Mouse (Mus musculus) forebrain, embryonic 16.5 days (tissue): ENCODE results near the gene Ttc12. TPM values are rescaled to one million over a fixed set of nuclear protein-coding genes. Genes with fewer than 3 reads are reported as not detected.

ENCODE experiments used
- ATAC-seq: fragments of 200-750 bp; cut with Nextera tagmentation; 2 replicates; pipeline ENCODE4 v1.8.0; 2017; ENCODE audit warnings: mild to moderate bottlenecking, moderate library complexity
- H3K27ac ChIP-seq: fragments of 300-500 bp; sonication (generic); 2 replicates; pipeline ENCODE4 v1.5.1; 2014; ENCODE audit warnings: low read length, control low read depth
- H3K27me3 ChIP-seq: fragments of 300-500 bp; sonication (generic); replicated peaks from 2 replicates; pipeline ENCODE4 v1.6.1; 2014; ENCODE audit warnings: low read length; ENCODE audit not compliant: control insufficient read depth, insufficient read depth
- H3K36me3 ChIP-seq: fragments of 300-500 bp; sonication (generic); 2 replicates; pipeline ENCODE4 v1.6.1; 2014; ENCODE audit not compliant: control insufficient read depth, insufficient read depth
- H3K4me1 ChIP-seq: fragments of 300-500 bp; sonication (generic); replicated peaks from 2 replicates; pipeline ENCODE4 v1.6.1; 2014; ENCODE audit warnings: low read length; ENCODE audit not compliant: control insufficient read depth, insufficient read depth
- H3K4me2 ChIP-seq: fragments of 300-500 bp; sonication (generic); 2 replicates; pipeline ENCODE4 v1.6.1; 2014; ENCODE audit warnings: mild to moderate bottlenecking, low read length, control low read depth
- H3K4me3 ChIP-seq: fragments of 300-500 bp; sonication (generic); replicated peaks from 2 replicates; pipeline ENCODE4 v1.5.1; 2014; ENCODE audit warnings: mild to moderate bottlenecking, low read length, control low read depth
- H3K9ac ChIP-seq: fragments of 300-500 bp; sonication (generic); replicated peaks from 2 replicates; pipeline ENCODE4 v1.6.1; 2014; ENCODE audit warnings: low read depth, low read length, control low read depth
- H3K9me3 ChIP-seq: fragments of 300-500 bp; sonication (generic); 2 replicates; pipeline ENCODE4 v1.6.1; 2016; ENCODE audit warnings: low read length; ENCODE audit not compliant: control insufficient read depth
- WGBS: fragments of 180-500 bp; shearing (Covaris S2); extraction: QIAGEN DNeasy Blood & Tissue Kit; methylation state at CpG from one replicate; pipeline ENCODE4 v1.1.7; 2014; 5-methylcytosine and 5-hydroxymethylcytosine counted together
- polyA plus RNA-seq: library from polyadenylated mRNA; unstranded; fragments of >200 nt; fragmentation: Nextera tagmentation; extraction: Ambion mirVana; gene quantifications from 2 replicates; pipeline ENCODE4 v1.2.1, GENCODE M21; 2015

The Ttc12 gene
- polyA plus RNA-seq = 1.0 and 1.4 TPM in 2 replicates

- Histone ChIP-seq H3K27ac (no peak within 1 kb of the TSS), H3K9me3 (no peaks in the 10 kb centered on the region), H3K36me3 (no peaks in the 10 kb centered on the region), H3K27me3 (no peaks in the 10 kb centered on the region), H3K4me2 (peak within 1 kb of the TSS; percentile 80), H3K4me3 (peak within 1 kb of the TSS; percentile 46), H3K4me1 (peaks cover 22% of the 10 kb centered on the region), H3K9ac (peak within 1 kb of the TSS; percentile 49)
- peak; percentile 80 for ATAC-seq
- under 1% methylated on average over 18 of the region's 18 CpGs for WGBS
Measured at GRCm38 (mm10) chr9:49485892-49486311, at the start of gene Ttc12. Gene Ttc12 (minus strand): TSS chr9:49486225.

DNA sequence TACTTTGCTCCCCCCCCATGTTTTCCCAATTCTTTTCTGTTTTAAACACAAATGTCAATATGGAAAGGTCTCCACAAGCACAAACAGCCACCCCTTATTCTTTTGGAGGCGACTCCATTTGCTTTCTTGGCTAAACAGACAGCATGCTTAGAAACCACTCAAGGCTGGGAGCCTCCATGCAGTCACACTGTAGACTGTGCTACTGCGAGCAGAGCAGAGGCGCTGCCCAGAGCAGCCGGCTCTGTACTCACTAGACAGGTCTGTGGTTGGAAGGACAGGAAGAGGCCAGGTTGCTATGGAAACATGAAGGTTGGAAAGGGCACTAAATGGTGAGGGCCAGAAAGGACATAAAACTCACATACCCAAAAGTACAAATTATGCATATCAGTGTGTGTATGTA, 48.9 kb upstream of the Ttc12 start:
- no peak overlapping the region for H3K9ac ChIP-seq
- no peak overlapping the region for H3K27ac ChIP-seq
- WGBS = 38% methylated on average over 4 of the region's 4 CpGs
- H3K4me1 ChIP-seq = peaks cover 19% of the 10 kb centered on the region; the same call in 1 of the 2 replicates
- H3K36me3 ChIP-seq = no peaks in the 10 kb centered on the region; the same call in 1 of the 2 replicates
- no peak overlapping the region for H3K4me3 ChIP-seq
- no peaks in the 10 kb centered on the region for H3K27me3 ChIP-seq
- H3K4me2 ChIP-seq = no peak overlapping the region
- H3K9me3 ChIP-seq = no peaks in the 10 kb centered on the region
- ATAC-seq = no peak

DNA sequence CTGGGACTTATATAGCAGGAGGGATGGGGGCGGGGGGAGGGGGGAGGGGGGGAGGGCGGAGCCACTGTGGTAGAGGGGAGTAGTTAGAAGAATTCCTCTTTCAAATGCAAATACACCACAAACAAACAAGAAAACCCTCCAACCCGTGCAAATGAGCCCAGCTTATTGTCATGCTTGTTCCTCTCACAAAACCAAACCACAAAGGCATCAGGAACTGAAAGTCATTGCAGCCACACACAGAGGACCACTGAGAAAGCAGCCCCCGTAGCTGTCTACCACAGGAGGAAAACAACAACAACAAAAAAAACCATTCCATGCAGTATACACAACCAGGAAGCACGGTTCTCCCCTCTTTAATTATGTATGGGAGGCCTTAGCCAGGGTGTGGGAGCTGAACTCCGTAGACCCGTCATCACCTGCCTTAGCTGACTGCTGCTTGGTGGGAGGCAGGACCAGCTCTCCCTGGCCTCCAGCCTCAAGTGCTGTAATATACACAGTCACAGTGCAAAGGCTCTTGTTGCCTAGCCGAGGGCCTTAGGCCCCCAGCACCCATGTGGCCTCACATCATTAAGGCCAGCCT, 48.0 kb upstream of the Ttc12 start:
- Histone ChIP-seq H3K27ac (peak overlapping the region; percentile 38; the same call in 1 of the 2 replicates), H3K9me3 (no peaks in the 10 kb centered on the region), H3K4me2 (no peak overlapping the region), H3K27me3 (no peaks in the 10 kb centered on the region), H3K36me3 (no peaks in the 10 kb centered on the region; the same call in 1 of the 2 replicates), H3K9ac (no peak overlapping the region), H3K4me3 (no peak overlapping the region), H3K4me1 (peaks cover 19% of the 10 kb centered on the region; the same call in 1 of the 2 replicates)
- peak; percentile 67 for ATAC-seq
- WGBS = 9% methylated on average over 8 of the region's 8 CpGs

- no peak overlapping the region for H3K4me2 ChIP-seq
- no peak overlapping the region for H3K27ac ChIP-seq
- H3K9ac ChIP-seq = no peak overlapping the region
- H3K4me1 ChIP-seq = peaks cover 19% of the 10 kb centered on the region; the same call in 1 of the 2 replicates
- no peak overlapping the region for H3K4me3 ChIP-seq
- H3K36me3 ChIP-seq = no peaks in the 10 kb centered on the region; the same call in 1 of the 2 replicates
- 73% methylated on average over 7 of the region's 7 CpGs for WGBS
- ATAC-seq = no peak
- H3K9me3 ChIP-seq = no peaks in the 10 kb centered on the region
- no peaks in the 10 kb centered on the region for H3K27me3 ChIP-seq
Measured at GRCm38 (mm10) chr9:49533455-49533854, 47.4 kb upstream of the Ttc12 start.

DNA sequence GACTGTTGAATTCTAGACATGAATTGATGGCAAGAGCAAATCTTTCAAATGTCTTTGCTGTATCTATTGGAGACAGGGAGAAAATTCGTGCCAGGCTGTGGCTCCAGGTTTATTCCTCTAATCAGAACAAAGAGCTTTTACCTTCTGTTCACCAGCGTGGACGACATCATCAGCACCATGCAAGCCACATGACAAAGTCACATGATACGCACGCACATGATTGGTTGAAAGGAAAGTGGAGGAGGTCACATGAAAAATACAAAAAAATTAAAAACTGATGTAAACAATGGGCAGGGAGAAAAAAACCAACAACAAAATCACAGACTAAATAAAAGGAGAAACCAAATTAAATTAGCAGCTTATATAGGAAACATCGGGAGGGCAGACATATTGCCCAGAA, 45.8 kb upstream of the Ttc12 start:
- no peaks in the 10 kb centered on the region for H3K27me3 ChIP-seq
- H3K27ac ChIP-seq = no peak overlapping the region
- no peaks in the 10 kb centered on the region for H3K9me3 ChIP-seq
- H3K4me1 ChIP-seq = peaks cover 19% of the 10 kb centered on the region; the same call in 1 of the 2 replicates
- WGBS = 89% methylated on average over 6 of the region's 6 CpGs
- H3K9ac ChIP-seq = no peak overlapping the region
- no peak for ATAC-seq
- no peak overlapping the region for H3K4me3 ChIP-seq
- H3K4me2 ChIP-seq = no peak overlapping the region
- H3K36me3 ChIP-seq = no peaks in the 10 kb centered on the region; the same call in 1 of the 2 replicates

DNA sequence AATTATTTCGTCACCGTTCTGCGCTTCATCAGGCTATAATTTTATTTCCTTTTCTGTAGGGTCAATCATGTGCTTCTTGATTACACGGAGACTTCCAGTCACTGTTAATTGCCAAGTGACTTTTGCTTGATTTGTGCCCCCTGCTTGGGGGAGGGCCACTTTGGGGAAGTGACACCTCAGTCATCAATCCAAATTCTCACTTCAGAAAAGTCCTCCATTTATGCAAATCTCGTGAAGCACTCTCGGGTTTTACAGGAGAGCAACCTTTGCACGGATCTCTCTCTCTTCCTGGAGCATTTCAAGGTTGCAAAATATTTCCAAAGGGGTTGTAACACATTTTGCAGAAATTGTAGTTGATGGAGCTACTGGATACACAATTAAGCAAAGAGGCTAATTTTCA, 45.2 kb upstream of the Ttc12 start:
- no peak overlapping the region for H3K4me3 ChIP-seq
- no peaks in the 10 kb centered on the region for H3K27me3 ChIP-seq
- no peaks in the 10 kb centered on the region for H3K9me3 ChIP-seq
- no peak for ATAC-seq
- WGBS = 59% methylated on average over 7 of the region's 7 CpGs
- peaks cover 2% of the 10 kb centered on the region; the same call in 1 of the 2 replicates for H3K36me3 ChIP-seq
- no peak overlapping the region for H3K4me2 ChIP-seq
- peaks cover 17% of the 10 kb centered on the region; the same call in 1 of the 2 replicates for H3K4me1 ChIP-seq
- H3K27ac ChIP-seq = no peak overlapping the region
- no peak overlapping the region for H3K9ac ChIP-seq

- H3K27ac ChIP-seq = no peak overlapping the region
- no peaks in the 10 kb centered on the region for H3K9me3 ChIP-seq
- no peaks in the 10 kb centered on the region for H3K27me3 ChIP-seq
- ATAC-seq = no peak
- H3K4me2 ChIP-seq = no peak overlapping the region
- H3K36me3 ChIP-seq = peaks cover 2% of the 10 kb centered on the region; the same call in 1 of the 2 replicates
- H3K4me3 ChIP-seq = no peak overlapping the region
- 66% methylated on average over 4 of the region's 4 CpGs for WGBS
- peaks cover 13% of the 10 kb centered on the region; the same call in 1 of the 2 replicates for H3K4me1 ChIP-seq
- no peak overlapping the region for H3K9ac ChIP-seq
Measured at GRCm38 (mm10) chr9:49530739-49531138, 44.7 kb upstream of the Ttc12 start.

GRCm38 (mm10) chr9:49529366-49529959, 43.4 kb upstream of the Ttc12 start:
- Histone ChIP-seq H3K4me2 (no peak overlapping the region), H3K4me3 (no peak overlapping the region), H3K36me3 (peaks cover 2% of the 10 kb centered on the region; the same call in 1 of the 2 replicates), H3K27me3 (no peaks in the 10 kb centered on the region), H3K4me1 (peaks cover 9% of the 10 kb centered on the region; the same call in 1 of the 2 replicates), H3K9me3 (no peaks in the 10 kb centered on the region), H3K9ac (no peak overlapping the region), H3K27ac (no peak overlapping the region)
- ATAC-seq = no peak
- 65% methylated on average over 8 of the region's 8 CpGs for WGBS

DNA sequence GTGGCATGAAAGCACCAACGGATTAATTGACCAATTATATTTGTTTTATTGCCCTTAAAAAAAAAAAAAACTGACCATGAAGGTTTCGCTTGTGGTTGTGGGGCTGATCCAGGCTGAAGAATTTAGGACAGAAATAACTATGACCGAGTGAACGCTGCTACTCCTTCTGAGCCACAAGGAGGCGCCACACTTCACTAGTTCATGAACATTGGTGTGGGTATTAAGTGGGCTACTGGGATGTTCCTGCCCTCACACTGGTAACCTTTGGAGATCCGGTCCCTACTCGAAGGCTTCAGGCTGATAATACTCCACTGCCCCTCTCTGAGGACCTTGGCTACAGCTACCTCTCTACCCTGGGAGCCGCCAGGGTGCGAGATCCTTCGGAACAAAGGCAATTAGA, 42.9 kb upstream of the Ttc12 start:
- H3K4me1 ChIP-seq = peaks cover 4% of the 10 kb centered on the region; the same call in 1 of the 2 replicates
- no peak overlapping the region for H3K9ac ChIP-seq
- no peaks in the 10 kb centered on the region for H3K27me3 ChIP-seq
- no peak overlapping the region for H3K4me3 ChIP-seq
- 0 out of 2 replicates have a peak, but pooled peaks have one; percentile 24 for ATAC-seq
- 47% methylated on average over 10 of the region's 10 CpGs for WGBS
- peaks cover 2% of the 10 kb centered on the region; the same call in 1 of the 2 replicates for H3K36me3 ChIP-seq
- H3K27ac ChIP-seq = no peak overlapping the region
- no peak overlapping the region for H3K4me2 ChIP-seq
- no peaks in the 10 kb centered on the region for H3K9me3 ChIP-seq
